Mouse (Mus musculus): Measurements from ENCODE around the gene Scn2a. TPM values are rescaled to one million over a fixed set of nuclear protein-coding genes. Genes with fewer than 3 reads are reported as not detected.

Scn2a gene
- polyA plus RNA-seq, 1 experiment from 2014 or later, result 6.4 TPM

GRCm38 (mm10) chr2:65658430-65658829 lies 37.9 kb downstream of the Scn2a start:
- 88% methylated on average over 8 of the region's 8 CpGs for WGBS
- Histone ChIP-seq H3K4me3 (ENCODE audit: low read depth, low read length) (no peak overlapping the region), H3K9me3 (ENCODE audit: control insufficient read depth, low read length) (no peaks in the 10 kb centered on the region), H3K4me2 (ENCODE audit: low read depth, low read length, severe bottlenecking) (no peak overlapping the region), H3K36me3 (ENCODE audit: control insufficient read depth, insufficient read depth, low read length) (no peaks in the 10 kb centered on the region), H3K4me1 (replicated peaks; ENCODE audit: control insufficient read depth, insufficient read depth, low read length) (no peaks in the 10 kb centered on the region), H3K9ac (ENCODE audit: low read length) (no peak overlapping the region), H3K27ac (ENCODE audit: low read depth, low read length) (no peak overlapping the region), H3K27me3 (ENCODE audit: control insufficient read depth, insufficient read depth, low read length) (no peaks in the 10 kb centered on the region)
- DNase-seq (ENCODE audit: low spot score) (no peak), ATAC-seq (replicated peaks; ENCODE audit: low FRiP score) (no peak)

GRCm38 (mm10) chr2:65663892-65664291 lies 43.3 kb downstream of the Scn2a start:
- Histone ChIP-seq H3K4me1 (replicated peaks; ENCODE audit: control insufficient read depth, insufficient read depth, low read length) (peaks cover 4% of the 10 kb centered on the region; the same call in 1 of the 2 replicates), H3K27ac (ENCODE audit: low read depth, low read length) (peak overlapping the region; percentile 71), H3K9me3 (ENCODE audit: control insufficient read depth, low read length) (no peaks in the 10 kb centered on the region), H3K4me2 (ENCODE audit: low read depth, low read length, severe bottlenecking) (no peak overlapping the region), H3K27me3 (ENCODE audit: control insufficient read depth, insufficient read depth, low read length) (no peaks in the 10 kb centered on the region), H3K36me3 (ENCODE audit: control insufficient read depth, insufficient read depth, low read length) (no peaks in the 10 kb centered on the region), H3K4me3 (ENCODE audit: low read depth, low read length) (no peak overlapping the region), H3K9ac (ENCODE audit: low read length) (no peak overlapping the region)
- ATAC-seq (replicated peaks; ENCODE audit: low FRiP score) (no peak), DNase-seq (ENCODE audit: low spot score) (no peak)

- H3K27me3 ChIP-seq (ENCODE audit: control insufficient read depth, insufficient read depth, low read length), result no peaks in the 10 kb centered on the region
- DNase-seq (ENCODE audit: low spot score), result no peak
- ATAC-seq (replicated peaks; ENCODE audit: low FRiP score), result peak; percentile 35; the same call in 1 of the 2 replicates
- H3K4me2 ChIP-seq (ENCODE audit: low read depth, low read length, severe bottlenecking), result no peak overlapping the region
- peaks cover 4% of the 10 kb centered on the region; the same call in 1 of the 2 replicates for H3K4me1 ChIP-seq (replicated peaks; ENCODE audit: control insufficient read depth, insufficient read depth, low read length)
- H3K36me3 ChIP-seq (ENCODE audit: control insufficient read depth, insufficient read depth, low read length), result no peaks in the 10 kb centered on the region
- H3K9me3 ChIP-seq (ENCODE audit: control insufficient read depth, low read length), result no peaks in the 10 kb centered on the region
- H3K9ac ChIP-seq (ENCODE audit: low read length), result no peak overlapping the region
- no peak overlapping the region for H3K4me3 ChIP-seq (ENCODE audit: low read depth, low read length)
- 3% methylated on average over 1 of the region's 1 CpGs for WGBS
- H3K27ac ChIP-seq (ENCODE audit: low read depth, low read length), result no peak overlapping the region
Measured at GRCm38 (mm10) chr2:65664481-65664880, 43.9 kb downstream of the Scn2a start.

GRCm38 (mm10) chr2:65665180-65665579 lies 44.6 kb downstream of the Scn2a start:
- no peak overlapping the region for H3K4me3 ChIP-seq (ENCODE audit: low read depth, low read length)
- H3K27ac ChIP-seq (ENCODE audit: low read depth, low read length), result peak overlapping the region; percentile 31; the same call in 1 of the 2 replicates
- ATAC-seq (replicated peaks; ENCODE audit: low FRiP score) (peak; percentile 61), DNase-seq (ENCODE audit: low spot score) (peak; percentile 63)
- no peaks in the 10 kb centered on the region for H3K36me3 ChIP-seq (ENCODE audit: control insufficient read depth, insufficient read depth, low read length)
- H3K4me2 ChIP-seq (ENCODE audit: low read depth, low read length, severe bottlenecking), result 0 out of 2 replicates have a peak overlapping the region, but pooled peaks have one; percentile 11
- no peaks in the 10 kb centered on the region for H3K9me3 ChIP-seq (ENCODE audit: control insufficient read depth, low read length)
- peaks cover 4% of the 10 kb centered on the region; the same call in 1 of the 2 replicates for H3K4me1 ChIP-seq (replicated peaks; ENCODE audit: control insufficient read depth, insufficient read depth, low read length)
- H3K27me3 ChIP-seq (ENCODE audit: control insufficient read depth, insufficient read depth, low read length), result no peaks in the 10 kb centered on the region
- WGBS, result 8% methylated on average over 4 of the region's 4 CpGs
- no peak overlapping the region for H3K9ac ChIP-seq (ENCODE audit: low read length)

GRCm38 (mm10) chr2:65667590-65668436 lies 47.2 kb downstream of the Scn2a start:
- WGBS, result 50% methylated on average over 18 of the region's 18 CpGs
- DNase-seq (ENCODE audit: low spot score), result no peak
- H3K4me1 ChIP-seq (replicated peaks; ENCODE audit: control insufficient read depth, insufficient read depth, low read length), result peaks cover 4% of the 10 kb centered on the region; the same call in 1 of the 2 replicates
- peak overlapping the region; percentile 22; the same call in 1 of the 2 replicates for H3K4me3 ChIP-seq (ENCODE audit: low read depth, low read length)
- peak overlapping the region; percentile 29; the same call in 1 of the 2 replicates for H3K4me2 ChIP-seq (ENCODE audit: low read depth, low read length, severe bottlenecking)
- H3K27ac ChIP-seq (ENCODE audit: low read depth, low read length), result no peak overlapping the region
- H3K36me3 ChIP-seq (ENCODE audit: control insufficient read depth, insufficient read depth, low read length), result no peaks in the 10 kb centered on the region
- no peaks in the 10 kb centered on the region for H3K9me3 ChIP-seq (ENCODE audit: control insufficient read depth, low read length)
- peak; percentile 31 for ATAC-seq (replicated peaks; ENCODE audit: low FRiP score)
- H3K27me3 ChIP-seq (ENCODE audit: control insufficient read depth, insufficient read depth, low read length), result no peaks in the 10 kb centered on the region
- H3K9ac ChIP-seq (ENCODE audit: low read length), result no peak overlapping the region

- peak overlapping the region; percentile 39 for H3K4me2 ChIP-seq (ENCODE audit: low read depth, low read length, severe bottlenecking)
- peak overlapping the region; percentile 22 for H3K4me3 ChIP-seq (ENCODE audit: low read depth, low read length)
- no peaks in the 10 kb centered on the region for H3K36me3 ChIP-seq (ENCODE audit: control insufficient read depth, insufficient read depth, low read length)
- no peaks in the 10 kb centered on the region for H3K9me3 ChIP-seq (ENCODE audit: control insufficient read depth, low read length)
- 17% methylated on average over 12 of the region's 12 CpGs for WGBS
- DNase-seq (ENCODE audit: low spot score), result peak; percentile 91
- no peak overlapping the region for H3K27ac ChIP-seq (ENCODE audit: low read depth, low read length)
- H3K9ac ChIP-seq (ENCODE audit: low read length), result peak overlapping the region; percentile 29; the same call in 1 of the 2 replicates
- no peaks in the 10 kb centered on the region for H3K27me3 ChIP-seq (ENCODE audit: control insufficient read depth, insufficient read depth, low read length)
- H3K4me1 ChIP-seq (replicated peaks; ENCODE audit: control insufficient read depth, insufficient read depth, low read length), result peaks cover 4% of the 10 kb centered on the region; the same call in 1 of the 2 replicates
- ATAC-seq (replicated peaks; ENCODE audit: low FRiP score), result peak; percentile 92
Measured at GRCm38 (mm10) chr2:65668437-65669135, 48.0 kb downstream of the Scn2a start.

- ATAC-seq (replicated peaks; ENCODE audit: low FRiP score), result no peak
- Histone ChIP-seq H3K27me3 (ENCODE audit: control insufficient read depth, insufficient read depth, low read length) (no peaks in the 10 kb centered on the region), H3K4me2 (ENCODE audit: low read depth, low read length, severe bottlenecking) (no peak overlapping the region), H3K36me3 (ENCODE audit: control insufficient read depth, insufficient read depth, low read length) (no peaks in the 10 kb centered on the region), H3K4me1 (replicated peaks; ENCODE audit: control insufficient read depth, insufficient read depth, low read length) (peaks cover 2% of the 10 kb centered on the region; the same call in 1 of the 2 replicates), H3K27ac (ENCODE audit: low read depth, low read length) (no peak overlapping the region), H3K9me3 (ENCODE audit: control insufficient read depth, low read length) (no peaks in the 10 kb centered on the region), H3K4me3 (ENCODE audit: low read depth, low read length) (no peak overlapping the region), H3K9ac (ENCODE audit: low read length) (no peak overlapping the region)
- WGBS, result 80% methylated on average over 8 of the region's 8 CpGs
- DNase-seq (ENCODE audit: low spot score), result no peak
Measured at GRCm38 (mm10) chr2:65669561-65669960, 49.0 kb downstream of the Scn2a start.

- WGBS, result 64% methylated on average over 12 of the region's 12 CpGs
- no peaks in the 10 kb centered on the region for H3K27me3 ChIP-seq (ENCODE audit: control insufficient read depth, insufficient read depth, low read length)
- H3K4me2 ChIP-seq (ENCODE audit: low read depth, low read length, severe bottlenecking), result no peak overlapping the region
- no peak overlapping the region for H3K9ac ChIP-seq (ENCODE audit: low read length)
- H3K4me1 ChIP-seq (replicated peaks; ENCODE audit: control insufficient read depth, insufficient read depth, low read length), result peaks cover 2% of the 10 kb centered on the region; the same call in 1 of the 2 replicates
- no peak for DNase-seq (ENCODE audit: low spot score)
- no peak overlapping the region for H3K4me3 ChIP-seq (ENCODE audit: low read depth, low read length)
- H3K36me3 ChIP-seq (ENCODE audit: control insufficient read depth, insufficient read depth, low read length), result no peaks in the 10 kb centered on the region
- H3K27ac ChIP-seq (ENCODE audit: low read depth, low read length), result no peak overlapping the region
- H3K9me3 ChIP-seq (ENCODE audit: control insufficient read depth, low read length), result no peaks in the 10 kb centered on the region
- no peak for ATAC-seq (replicated peaks; ENCODE audit: low FRiP score)
Measured at GRCm38 (mm10) chr2:65670153-65670817, 49.7 kb downstream of the Scn2a start.
